Mouse (Mus musculus): ENCODE results near the gene Ints3. TPM values are rescaled to one million over a fixed set of nuclear protein-coding genes. Genes with fewer than 3 reads are reported as not detected.

Ints3 gene
- total RNA-seq (2021): 10 to 100 TPM; 71.0 to 73.8 TPM

GRCm38 (mm10) chr3:90433381-90434020, at the start of gene Ints3:
Ints3 (minus strand) TSS chr3:90433622.
- intact Hi-C loops (cut with DNase I): loop anchor here (5.0 kb wide), 1 partner anchor 44 kb away; the partner anchor contains the start of gene Ilf2
- DNase-seq: peak; percentile 99

DNA sequence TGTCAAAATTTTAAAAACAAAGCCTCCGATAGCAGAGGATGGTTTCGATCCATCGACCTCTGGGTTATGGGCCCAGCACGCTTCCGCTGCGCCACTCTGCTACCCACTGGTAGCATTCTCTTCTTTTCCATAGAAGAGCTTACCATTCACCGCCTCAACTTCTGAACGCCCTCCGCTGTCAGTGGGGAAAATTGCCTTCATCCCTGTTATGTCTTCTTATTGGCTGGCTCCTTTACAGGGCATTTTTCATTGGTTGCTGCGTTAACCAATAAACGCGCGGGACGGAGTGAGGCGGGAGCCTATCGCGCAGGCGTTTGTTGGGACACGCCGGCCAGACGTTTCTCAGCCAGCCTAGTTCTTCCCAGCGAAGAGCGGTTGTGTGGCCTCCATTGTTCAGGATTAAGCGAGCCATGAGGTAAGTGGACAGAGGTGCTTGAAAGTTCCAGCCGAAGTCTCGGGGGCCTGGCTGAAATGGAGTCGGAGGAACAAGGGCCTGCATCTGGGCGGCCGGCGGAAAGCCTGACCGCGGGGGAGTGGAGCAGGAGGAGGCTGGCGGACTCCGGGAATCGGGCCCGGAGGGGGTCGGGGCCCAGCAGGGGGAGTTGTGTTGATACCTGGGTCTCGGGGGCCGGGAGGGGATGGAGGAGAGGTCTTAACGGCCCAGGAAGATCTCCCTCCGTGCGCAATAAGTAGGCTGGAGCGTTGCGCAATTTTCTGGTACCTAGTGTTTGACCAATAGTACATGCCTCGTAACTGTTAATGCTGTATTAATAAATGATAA, 42.6 kb upstream of the Ints3 start, which contains the start of gene Ilf2:
Gene Ilf2 (plus strand): TSS at position 296 of the 781 bp plus-strand sequence.
- peak; percentile 97 for DNase-seq
- intact Hi-C loops (cut with DNase I): loop anchor here (5.0 kb wide), 1 partner anchor 44 kb away; the partner anchor contains the start of gene Ints3

DNA sequence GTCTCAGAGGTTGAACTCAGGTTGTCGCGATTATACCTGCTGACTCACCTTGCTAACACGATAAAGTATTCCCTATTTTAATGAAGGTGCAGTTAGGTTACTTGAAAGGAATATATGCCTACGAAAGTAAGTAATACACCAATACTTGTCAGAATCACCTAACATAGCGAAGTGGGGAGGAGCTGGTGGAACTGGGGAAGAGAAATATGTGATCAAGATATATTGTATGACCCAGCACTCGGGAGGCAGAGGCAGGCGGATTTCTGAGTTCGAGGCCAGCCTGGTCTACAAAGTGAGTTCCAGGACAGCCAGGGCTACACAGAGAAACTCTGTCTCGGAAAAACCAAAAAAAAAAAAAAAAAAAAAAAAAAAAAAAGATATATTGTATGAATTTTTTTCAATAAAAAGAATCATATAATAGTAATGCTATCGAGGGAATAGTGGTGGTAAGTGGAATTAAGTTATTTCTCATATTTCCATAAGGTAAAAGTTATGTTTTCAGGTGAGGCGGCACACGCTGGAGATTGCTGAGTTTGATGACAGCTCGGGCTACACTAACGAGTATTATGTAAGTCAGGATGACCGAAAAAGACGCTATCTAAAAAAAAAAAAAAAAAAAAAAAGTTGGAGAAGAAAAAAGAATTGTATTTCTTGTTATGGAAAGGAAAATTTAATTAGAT, 41.9 kb upstream of the Ints3 start:
- intact Hi-C loops (cut with DNase I): loop anchor here (5.0 kb wide), 1 partner anchor 43 kb away; the partner anchor contains the start of gene Ints3
- DNase-seq: no peak

DNA sequence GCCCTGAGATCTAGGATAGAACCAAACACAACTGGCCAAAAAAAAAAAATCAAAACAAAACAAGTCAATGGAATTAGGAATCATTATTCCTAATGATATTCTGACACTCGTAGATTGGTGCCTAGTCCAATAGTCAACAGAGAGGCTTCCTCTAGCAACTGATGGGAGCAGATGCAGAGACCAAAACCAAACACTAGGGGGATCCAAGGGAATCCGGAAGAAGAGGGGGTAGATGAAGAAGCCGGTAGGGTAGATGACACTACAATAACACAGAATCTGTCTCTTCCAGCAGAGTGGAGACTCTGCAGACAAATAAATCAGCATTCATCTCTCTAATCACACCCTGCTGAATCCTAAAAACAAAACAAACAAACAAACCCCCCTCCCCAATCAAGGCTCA, 38.8 kb upstream of the Ints3 start:
- DNase-seq: peak; percentile 28
- intact Hi-C loops (cut with DNase I): no loop called here

- intact Hi-C loops (cut with DNase I): loop anchor here (5.0 kb wide), 2 partner anchors 40 to 55 kb away; no protein-coding TSS in a partner anchor
- no peak for DNase-seq
These were observed 34.3 kb upstream of the Ints3 start for GRCm38 (mm10) chr3:90467618-90468300.

DNA sequence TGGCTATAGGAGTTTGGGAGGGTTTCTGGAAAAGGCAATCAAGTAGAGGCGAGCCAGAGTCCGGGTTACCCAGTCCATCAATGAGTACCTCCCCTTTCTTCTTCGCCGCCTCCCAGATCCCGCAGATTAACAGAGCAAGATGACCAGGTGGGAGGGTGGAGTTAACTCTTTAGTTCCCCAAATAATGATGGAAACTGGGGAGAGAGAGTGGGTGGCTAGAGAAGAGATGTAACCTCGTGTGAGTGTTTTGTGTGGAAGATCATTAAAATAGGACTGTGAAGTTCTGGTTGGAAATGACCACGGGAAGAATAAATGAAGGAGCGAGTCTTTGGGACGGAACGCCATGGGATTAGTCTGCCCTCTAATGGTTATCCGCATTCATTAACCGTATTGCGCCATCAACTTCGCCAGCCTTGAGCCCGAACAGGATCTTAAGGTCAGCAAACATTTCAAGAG, 32.9 kb upstream of the Ints3 start:
- peak; percentile 39 for DNase-seq
- intact Hi-C loops (cut with DNase I): loop anchor here (5.0 kb wide), 2 partner anchors 39 to 54 kb away; no protein-coding TSS in a partner anchor

DNA sequence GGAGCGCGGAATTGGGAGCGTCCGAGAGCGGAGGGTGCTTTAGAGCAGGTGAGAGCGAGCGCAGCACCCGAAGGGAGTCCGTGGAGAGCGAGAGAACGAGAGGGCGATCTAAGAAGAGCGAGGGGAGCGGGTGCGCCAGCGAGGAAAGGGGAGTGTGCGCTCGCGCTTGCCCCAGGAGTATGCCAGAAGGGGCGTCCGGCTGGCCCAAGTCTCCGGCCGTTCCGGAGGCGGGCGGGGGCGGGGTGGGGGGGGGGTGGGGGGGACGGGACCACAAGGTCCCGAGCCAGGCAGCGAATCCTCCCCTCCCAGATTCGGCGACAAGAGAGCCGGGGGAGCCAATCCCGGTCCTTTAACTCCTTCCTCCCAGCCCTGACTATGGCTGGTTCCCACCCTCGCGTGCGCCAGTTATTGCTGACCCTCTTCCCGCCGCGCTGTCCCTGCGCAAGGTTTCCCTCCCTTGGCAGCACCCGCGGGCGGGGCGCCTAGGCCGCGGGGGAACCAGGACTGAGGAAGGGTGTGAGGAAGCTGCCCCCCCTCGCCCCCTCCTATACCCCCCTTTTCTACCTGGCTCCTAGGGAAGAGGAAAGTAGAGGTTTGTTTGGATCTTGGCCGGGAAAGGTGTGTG, 32.4 kb upstream of the Ints3 start, which contains the start of gene Npr1:
Gene Npr1 (minus strand): TSS at position 181 of the 625 bp plus-strand sequence.
- peak; percentile 38 for DNase-seq
- intact Hi-C loops (cut with DNase I): loop anchor here (5.0 kb wide), 2 partner anchors 38 to 53 kb away; no protein-coding TSS in a partner anchor

DNA sequence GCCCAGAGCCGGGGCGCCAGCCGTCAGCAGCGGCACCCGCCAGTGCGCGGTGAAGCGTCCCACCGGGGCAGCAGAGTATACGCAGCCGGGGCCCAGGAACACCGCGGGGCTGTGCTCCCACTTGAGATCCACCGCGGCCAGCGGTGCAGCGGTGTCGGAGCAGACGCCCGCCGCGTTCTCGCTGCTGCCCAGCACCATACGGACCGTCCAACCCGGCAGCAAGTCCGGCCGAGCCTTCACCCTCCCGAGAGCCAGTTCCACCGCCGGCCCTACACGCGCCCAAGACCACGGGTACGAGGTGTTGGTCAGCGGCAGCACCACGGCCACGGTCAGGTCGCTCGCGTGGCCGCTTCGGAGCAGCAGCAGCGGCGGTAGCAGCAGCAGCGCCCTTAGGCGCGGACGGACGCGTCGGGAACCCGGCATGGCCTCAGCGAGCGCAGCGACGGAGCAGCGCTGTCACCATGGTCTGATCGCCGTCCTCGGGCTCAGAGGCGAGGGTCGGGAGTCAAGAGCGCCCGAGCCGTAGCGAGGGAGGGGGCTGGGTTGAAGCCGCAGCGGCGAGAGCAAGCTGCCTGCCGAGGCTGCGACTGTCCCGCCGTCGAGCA, 31.8 kb upstream of the Ints3 start:
- intact Hi-C loops (cut with DNase I): loop anchor here (5.0 kb wide), 2 partner anchors 38 to 53 kb away; no protein-coding TSS in a partner anchor
- DNase-seq: peak; percentile 23

DNA sequence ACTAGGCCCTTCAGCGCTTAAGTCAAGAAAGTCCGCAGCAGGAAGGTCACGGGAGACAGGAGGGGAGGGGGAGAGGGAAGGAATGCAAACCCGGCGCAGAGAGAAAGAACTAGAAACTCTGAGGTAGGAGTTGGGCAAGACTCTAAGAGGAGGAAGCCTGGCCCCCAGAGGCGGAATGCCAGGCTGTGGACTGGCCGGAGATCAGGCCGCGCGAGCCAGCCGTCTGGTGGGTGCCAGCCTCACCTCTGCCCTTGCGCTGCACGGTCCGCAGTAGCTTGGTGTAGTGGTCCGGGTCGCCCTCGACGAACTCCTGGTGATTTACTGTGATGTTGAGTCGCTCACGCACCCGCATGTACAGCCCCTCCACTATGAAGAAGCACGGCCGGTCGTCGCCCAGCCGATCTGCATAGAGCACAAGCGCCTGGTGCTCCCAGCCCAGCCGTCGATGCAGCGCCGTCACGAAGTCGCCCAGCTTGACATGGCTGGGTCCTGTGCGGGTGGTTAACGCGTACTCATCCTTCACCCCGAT, 31.2 kb upstream of the Ints3 start:
- intact Hi-C loops (cut with DNase I): loop anchor here (5.0 kb wide), 2 partner anchors 37 to 52 kb away; no protein-coding TSS in a partner anchor
- DNase-seq: no peak

DNA sequence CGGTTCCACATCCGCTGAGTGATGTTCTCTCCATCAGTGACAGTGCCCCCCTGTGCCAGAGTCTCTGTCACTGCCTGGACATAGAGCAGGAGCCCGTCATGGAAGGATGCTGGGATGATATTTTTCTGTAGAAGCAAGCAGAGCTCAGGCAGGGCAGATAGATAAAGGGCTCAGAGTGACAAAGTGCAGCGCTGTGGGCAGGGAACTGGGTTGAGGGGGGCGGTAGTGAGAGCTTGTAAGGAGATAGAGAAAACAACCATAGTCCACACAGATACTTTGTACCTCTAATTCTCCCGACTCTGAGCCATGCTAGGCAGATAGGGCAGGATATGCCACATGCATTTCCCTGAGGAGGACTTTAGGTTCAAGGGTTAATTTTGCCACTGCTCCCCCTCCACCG, 29.2 kb upstream of the Ints3 start:
- no peak for DNase-seq
- intact Hi-C loops (cut with DNase I): no loop called here

DNA sequence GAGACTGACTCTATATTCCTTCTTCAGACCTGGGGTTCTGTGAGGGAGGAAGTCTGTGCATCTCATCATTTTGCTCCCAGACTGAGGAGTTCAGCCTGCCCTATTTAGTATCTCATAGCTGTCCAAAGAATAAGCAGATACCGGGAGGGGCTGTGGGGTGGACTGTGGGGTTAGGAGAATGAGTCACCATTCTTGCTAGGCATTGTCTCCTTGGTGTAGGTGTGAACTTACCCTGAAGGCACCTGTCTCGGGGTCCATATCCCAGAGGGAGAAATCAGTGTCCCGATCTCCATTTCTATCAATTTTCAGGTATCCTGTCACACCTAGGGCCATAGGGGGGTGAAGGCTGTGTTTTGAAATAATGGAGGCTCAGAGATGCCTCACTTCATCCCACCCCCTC, 28.5 kb upstream of the Ints3 start:
- intact Hi-C loops (cut with DNase I): no loop called here
- DNase-seq: no peak

GRCm38 (mm10) chr3:90460315-90460714, 26.9 kb upstream of the Ints3 start:
- intact Hi-C loops (cut with DNase I): no loop called here
- no peak for DNase-seq

- intact Hi-C loops (cut with DNase I): no loop called here
- DNase-seq: no peak
These were observed 26.3 kb upstream of the Ints3 start for GRCm38 (mm10) chr3:90459727-90460126.

DNA sequence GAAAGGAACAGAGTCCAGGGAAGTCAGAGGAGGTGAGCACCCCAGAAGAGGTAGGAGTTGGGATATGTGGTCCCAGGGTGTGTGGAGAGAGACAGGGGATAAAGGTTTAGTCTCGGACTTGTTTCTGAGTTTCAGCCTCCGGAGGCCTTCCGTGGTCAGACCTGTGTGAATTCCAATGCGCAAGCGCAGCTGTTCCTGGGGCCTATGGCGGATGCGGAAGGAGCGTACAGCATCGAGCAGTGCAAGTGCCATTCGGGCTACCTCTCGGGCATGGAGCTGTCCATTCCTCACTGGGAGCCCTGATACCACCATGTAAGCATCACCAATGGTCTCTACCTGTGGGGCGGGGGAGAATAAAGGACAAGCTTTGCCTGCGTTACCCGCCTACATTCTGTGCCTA, 21.5 kb upstream of the Ints3 start:
- DNase-seq: no peak
- intact Hi-C loops (cut with DNase I): no loop called here

- intact Hi-C loops (cut with DNase I): no loop called here
- DNase-seq: no peak
These were observed 18.1 kb upstream of the Ints3 start for GRCm38 (mm10) chr3:90451396-90452095.

DNA sequence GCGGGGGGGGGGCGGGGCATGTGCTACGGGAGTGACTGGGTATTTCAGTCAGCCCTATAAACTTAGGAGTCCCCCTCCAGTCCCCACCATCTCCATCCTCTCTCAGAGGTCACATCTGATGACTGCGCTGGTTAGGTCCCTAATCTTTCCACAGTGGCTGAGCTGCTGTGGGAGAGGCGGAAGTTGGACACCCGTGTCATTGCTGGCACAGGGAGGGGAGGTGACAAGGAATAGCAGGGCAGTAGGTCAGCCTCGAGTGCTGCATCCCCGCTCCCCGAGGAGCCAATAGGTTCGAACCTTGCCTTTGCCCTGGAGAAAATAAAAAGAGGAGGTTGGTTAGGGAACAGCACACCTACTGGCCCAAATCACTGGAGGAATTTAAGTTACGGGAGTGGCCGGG, 17.5 kb upstream of the Ints3 start:
- intact Hi-C loops (cut with DNase I): no loop called here
- no peak for DNase-seq

DNA sequence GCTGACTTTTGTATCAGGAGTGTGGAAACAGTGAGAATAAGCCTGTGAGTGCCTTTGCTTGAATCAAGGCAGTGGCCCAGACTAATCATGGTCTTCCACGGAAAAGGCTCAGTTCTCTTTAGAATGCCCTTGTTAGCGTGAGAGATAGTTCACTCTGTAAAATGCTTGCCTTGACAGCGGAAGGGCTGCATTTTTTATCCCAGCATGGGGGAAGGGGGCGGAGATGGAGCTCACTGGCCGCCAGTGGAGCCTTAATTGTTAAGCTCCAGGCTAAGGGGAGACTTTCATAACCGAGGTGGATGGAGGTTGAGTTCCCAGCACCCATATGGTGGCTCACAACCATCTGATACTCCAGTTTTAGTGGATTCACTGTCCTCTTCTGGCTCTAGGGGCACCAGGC, 15.2 kb upstream of the Ints3 start:
- intact Hi-C loops (cut with DNase I): no loop called here
- no peak for DNase-seq

GRCm38 (mm10) chr3:90447123-90447494, 13.7 kb upstream of the Ints3 start:
- DNase-seq: no peak
- intact Hi-C loops (cut with DNase I): no loop called here
